Mouse (Mus musculus) midbrain, embryonic 14.5 days (tissue): ENCODE data around the gene Gm8947. TPM values are rescaled to one million over a fixed set of nuclear protein-coding genes. Genes with fewer than 3 reads are reported as not detected.
A peak's percentile ranks its signal among the peaks of the same experiment; 100 is the strongest.

Experiments
- ATAC-seq: fragments of 200-750 bp; cut with Nextera tagmentation; 2 replicates; pipeline ENCODE4 v1.8.0; 2017; ENCODE audit warnings: moderate number of reproducible peaks, moderate library complexity; ENCODE audit not compliant: low FRiP score, low TSS enrichment
- DNase-seq: peaks from one replicate; pipeline ENCODE4 v3.0.0-alpha.2; 2015
- H3K27ac ChIP-seq: fragments of 300-500 bp; sonication (generic); replicated peaks from 2 replicates; pipeline ENCODE4 v1.5.1; 2014; ENCODE audit warnings: mild to moderate bottlenecking, low read depth, low read length, moderate library complexity
- H3K27me3 ChIP-seq: fragments of 300-500 bp; sonication (generic); 2 replicates; pipeline ENCODE4 v1.6.1; 2014; ENCODE audit warnings: low read length, control low read depth, mixed read lengths; ENCODE audit not compliant: control insufficient read depth, insufficient read depth
- H3K36me3 ChIP-seq: fragments of 300-500 bp; sonication (generic); 2 replicates; pipeline ENCODE4 v1.6.1; 2014; ENCODE audit warnings: low read length, control low read depth; ENCODE audit not compliant: control insufficient read depth, insufficient read depth
- H3K4me1 ChIP-seq: fragments of 300-500 bp; sonication (generic); 2 replicates; pipeline ENCODE4 v1.6.1; 2014; ENCODE audit warnings: mild to moderate bottlenecking, antibody characterized with exemption, low read length, control low read depth; ENCODE audit not compliant: control insufficient read depth, insufficient read depth
- H3K4me2 ChIP-seq: fragments of 300-500 bp; sonication (generic); 2 replicates; pipeline ENCODE4 v1.6.1; 2014; ENCODE audit warnings: mild to moderate bottlenecking, low read length, moderate library complexity
- H3K4me3 ChIP-seq: fragments of 300-500 bp; sonication (generic); replicated peaks from 2 replicates; pipeline ENCODE4 v1.5.1; 2014; ENCODE audit warnings: low read depth, low read length
- H3K9ac ChIP-seq: fragments of 300-500 bp; sonication (generic); replicated peaks from 2 replicates; pipeline ENCODE4 v1.6.1; 2014; ENCODE audit warnings: mild to moderate bottlenecking, low read length, moderate library complexity
- H3K9me3 ChIP-seq: fragments of 300-500 bp; sonication (generic); 2 replicates; pipeline ENCODE4 v1.6.1; 2016; ENCODE audit warnings: low read length, control low read depth, mixed read lengths; ENCODE audit not compliant: control insufficient read depth
- WGBS: fragments of 180-500 bp; shearing (Covaris S2); extraction: QIAGEN DNeasy Blood & Tissue Kit; methylation state at CpG from one replicate; pipeline ENCODE4 v1.1.7; 2014; 5-methylcytosine and 5-hydroxymethylcytosine counted together
- polyA plus RNA-seq: library from polyadenylated mRNA; unstranded; fragments of >200 nt; fragmentation: Nextera tagmentation; extraction: Ambion mirVana; gene quantifications from 2 replicates; pipeline ENCODE4 v1.2.1, GENCODE M21; 2014

Gm8947 gene
- polyA plus RNA-seq, 1 experiment from 2014 or later = not detected

DNA sequence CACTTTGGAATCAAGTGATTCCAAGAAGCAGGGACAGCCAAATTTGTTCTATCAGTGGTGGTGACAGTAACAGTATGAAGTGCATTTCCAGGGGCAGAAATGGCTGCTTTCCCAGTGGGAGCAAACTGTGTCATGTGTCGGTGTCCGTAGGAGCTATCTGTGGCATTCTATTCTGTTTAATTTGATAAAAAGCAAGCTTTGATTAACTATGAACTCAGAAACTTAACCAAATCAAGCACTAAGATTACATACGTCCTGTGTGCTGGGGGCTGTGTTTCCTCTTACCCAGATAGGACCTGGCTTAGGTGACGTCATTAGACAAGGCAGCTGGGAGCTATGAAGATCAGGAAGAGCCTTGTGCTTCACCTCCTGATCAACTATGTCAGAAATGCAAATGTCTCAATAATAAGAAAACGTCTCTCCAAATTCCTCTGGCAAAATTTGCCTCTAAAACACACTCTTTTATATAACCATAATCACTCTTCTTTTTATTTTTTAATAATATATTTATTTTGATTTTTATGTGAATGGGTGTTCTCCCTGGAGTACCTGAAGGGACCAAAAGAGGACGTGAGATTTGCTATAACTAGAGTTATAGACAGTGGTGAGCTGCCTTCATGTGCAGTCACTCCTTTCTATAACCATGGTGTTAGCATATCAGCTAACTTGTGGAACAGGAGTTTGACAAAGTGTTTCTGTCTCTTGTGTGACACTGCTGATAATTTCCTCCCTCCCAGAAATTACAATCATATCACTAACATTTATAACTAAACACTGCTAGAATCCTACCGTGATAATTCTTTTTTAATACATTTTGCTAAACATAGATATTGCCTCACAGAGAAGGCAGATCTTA is 35.2 kb upstream of the Gm8947 start:
- DNase-seq (no peak), ATAC-seq (no peak)
- Histone ChIP-seq H3K27me3 (no peaks in the 10 kb centered on the region), H3K4me1 (peaks cover 6% of the 10 kb centered on the region; the same call in 1 of the 2 replicates), H3K36me3 (no peaks in the 10 kb centered on the region), H3K9ac (no peak overlapping the region), H3K27ac (no peak overlapping the region), H3K4me3 (no peak overlapping the region), H3K4me2 (no peak overlapping the region), H3K9me3 (no peaks in the 10 kb centered on the region)
- WGBS = 82% methylated on average over 7 of the region's 7 CpGs

DNA sequence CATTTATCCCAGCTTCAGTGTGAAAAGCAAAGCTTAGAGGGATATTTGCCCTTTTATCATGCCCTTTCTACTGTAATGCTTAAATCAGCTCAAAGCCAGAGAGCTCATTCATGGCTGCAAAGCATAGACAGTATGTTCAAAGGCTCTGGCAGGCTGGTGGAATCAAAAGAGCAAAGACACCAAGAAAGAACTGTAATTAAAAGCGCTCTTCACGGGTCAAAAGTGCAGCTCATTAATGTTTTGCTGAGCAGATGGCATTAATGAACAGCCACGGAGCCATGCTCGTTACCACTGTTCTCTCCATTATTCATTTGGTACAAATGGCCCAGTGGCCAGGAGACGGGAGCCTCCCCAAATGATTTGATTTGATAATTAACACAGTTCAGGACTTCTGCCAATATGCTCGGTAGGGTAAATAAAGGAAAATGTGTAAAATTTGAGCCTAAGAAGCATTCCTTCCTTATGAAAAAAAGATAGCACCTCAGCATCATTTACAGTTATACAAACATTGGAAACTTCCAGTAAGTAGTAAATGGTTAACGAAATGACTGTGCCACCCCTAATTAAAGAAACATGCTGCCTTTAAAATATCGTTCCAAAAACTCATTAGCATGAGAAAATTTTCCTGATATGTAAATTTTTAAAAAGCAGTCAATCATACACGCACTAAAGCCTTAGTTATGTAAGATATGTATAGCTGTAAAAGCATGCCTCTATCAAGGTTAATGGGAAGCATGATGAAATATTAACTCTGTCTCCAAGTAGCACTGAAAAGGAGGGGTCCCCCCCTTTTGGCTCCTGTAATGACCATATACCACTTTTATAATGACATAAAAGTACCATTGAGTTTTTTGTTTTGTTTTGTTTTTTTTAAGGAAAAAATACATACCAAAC is 34.0 kb upstream of the Gm8947 start:
- Histone ChIP-seq H3K9ac (no peak overlapping the region), H3K4me1 (peaks cover 6% of the 10 kb centered on the region; the same call in 1 of the 2 replicates), H3K27me3 (no peaks in the 10 kb centered on the region), H3K9me3 (no peaks in the 10 kb centered on the region), H3K36me3 (no peaks in the 10 kb centered on the region), H3K27ac (0 out of 2 replicates have a peak overlapping the region, but pooled peaks have one; percentile 20), H3K4me2 (no peak overlapping the region), H3K4me3 (no peak overlapping the region)
- WGBS = 41% methylated on average over 9 of the region's 9 CpGs
- peak; percentile 67; the same call in 1 of the 2 replicates for ATAC-seq
- DNase-seq = peak; percentile 70

DNA sequence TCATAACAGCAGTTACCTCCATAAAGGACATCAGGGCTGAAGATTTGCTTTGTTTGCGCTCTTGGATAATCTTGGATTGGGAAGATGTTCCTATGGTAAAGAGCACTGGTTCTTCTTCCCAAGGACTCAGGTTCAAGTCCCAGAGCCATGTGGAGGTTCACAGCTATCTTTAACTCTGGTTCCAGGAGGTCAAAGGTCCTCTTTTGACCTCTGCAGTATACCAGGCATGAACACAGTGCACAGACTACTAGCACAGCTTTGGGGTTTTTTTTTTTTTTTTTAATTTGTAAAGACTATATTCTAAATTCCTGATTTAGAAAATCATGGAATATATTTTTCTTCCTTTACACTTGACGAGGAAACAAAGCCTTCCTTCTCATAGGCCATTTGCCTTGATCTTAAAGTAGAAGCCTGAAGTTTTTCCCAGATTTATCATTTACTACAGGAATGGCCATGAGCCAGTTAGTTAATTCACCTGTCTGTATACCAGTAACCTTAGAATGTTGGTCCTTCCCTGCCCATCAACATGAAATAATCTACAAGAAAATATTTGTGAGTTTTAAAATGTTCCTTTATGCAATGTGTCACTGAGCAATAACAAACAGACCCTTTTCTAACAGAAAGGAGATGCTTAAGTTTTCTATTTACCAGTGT is 33.2 kb upstream of the Gm8947 start:
- Histone ChIP-seq H3K9me3 (no peaks in the 10 kb centered on the region), H3K36me3 (no peaks in the 10 kb centered on the region), H3K27ac (no peak overlapping the region), H3K9ac (no peak overlapping the region), H3K4me3 (no peak overlapping the region), H3K4me2 (no peak overlapping the region), H3K27me3 (no peaks in the 10 kb centered on the region), H3K4me1 (peaks cover 6% of the 10 kb centered on the region; the same call in 1 of the 2 replicates)
- whole genome bisulfite sequencing = 95% methylated on average over 2 of the region's 2 CpGs
- ATAC-seq (no peak), DNase-seq (no peak)

DNA sequence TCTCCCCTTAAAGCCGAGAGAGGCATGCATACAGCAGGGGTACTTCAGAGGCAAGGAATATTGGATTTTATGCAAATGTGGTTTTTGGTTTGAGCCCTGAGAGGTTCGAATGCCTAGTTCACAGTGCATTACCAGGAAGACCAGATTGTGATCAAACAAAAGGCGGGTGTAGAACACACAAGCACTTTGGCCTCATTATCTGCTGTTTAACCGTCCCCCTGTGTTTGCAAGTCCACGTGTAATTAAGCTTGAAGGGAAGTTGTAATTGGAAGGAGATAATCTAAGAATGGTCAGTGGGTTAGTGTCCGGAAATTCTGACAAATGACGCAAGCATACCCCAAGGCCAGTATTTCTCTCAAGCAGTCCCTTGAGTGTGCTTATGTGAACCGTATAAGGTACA is 26.1 kb upstream of the Gm8947 start:
- 31% methylated on average over 8 of the region's 8 CpGs for WGBS
- Histone ChIP-seq H3K4me2 (no peak overlapping the region), H3K9me3 (no peaks in the 10 kb centered on the region), H3K4me3 (no peak overlapping the region), H3K4me1 (peaks cover 18% of the 10 kb centered on the region), H3K9ac (no peak overlapping the region), H3K27me3 (no peaks in the 10 kb centered on the region), H3K36me3 (no peaks in the 10 kb centered on the region), H3K27ac (no peak overlapping the region)
- ATAC-seq = no peak
- no peak for DNase-seq

- Histone ChIP-seq H3K9me3 (no peaks in the 10 kb centered on the region), H3K36me3 (no peaks in the 10 kb centered on the region), H3K4me1 (peaks cover 18% of the 10 kb centered on the region), H3K27ac (peak overlapping the region; percentile 27; the same call in 1 of the 2 replicates), H3K4me2 (peak overlapping the region; percentile 13; the same call in 1 of the 2 replicates), H3K4me3 (no peak overlapping the region), H3K9ac (no peak overlapping the region), H3K27me3 (no peaks in the 10 kb centered on the region)
- ATAC-seq (peak; percentile 69), DNase-seq (peak; percentile 71)
- 14% methylated on average over 12 of the region's 12 CpGs for WGBS
Measured at GRCm38 (mm10) chr1:151167297-151168047, 24.7 kb upstream of the Gm8947 start.

- no peaks in the 10 kb centered on the region for H3K36me3 ChIP-seq
- WGBS = 78% methylated on average over 3 of the region's 3 CpGs
- H3K9ac ChIP-seq = no peak overlapping the region
- no peak; the same call in 1 of the 2 replicates for ATAC-seq
- peaks cover 18% of the 10 kb centered on the region for H3K4me1 ChIP-seq
- H3K9me3 ChIP-seq = no peaks in the 10 kb centered on the region
- H3K4me2 ChIP-seq = no peak overlapping the region
- H3K4me3 ChIP-seq = no peak overlapping the region
- no peak overlapping the region for H3K27ac ChIP-seq
- no peaks in the 10 kb centered on the region for H3K27me3 ChIP-seq
- no peak for DNase-seq
Measured at GRCm38 (mm10) chr1:151168637-151169036, 23.5 kb upstream of the Gm8947 start.

GRCm38 (mm10) chr1:151171572-151172461 is 20.4 kb upstream of the Gm8947 start:
- WGBS = 82% methylated on average over 2 of the region's 2 CpGs
- H3K27ac ChIP-seq = no peak overlapping the region
- no peak overlapping the region for H3K9ac ChIP-seq
- H3K9me3 ChIP-seq = no peaks in the 10 kb centered on the region
- H3K27me3 ChIP-seq = no peaks in the 10 kb centered on the region
- H3K4me1 ChIP-seq = peaks cover 14% of the 10 kb centered on the region
- no peak overlapping the region for H3K4me3 ChIP-seq
- no peak overlapping the region for H3K4me2 ChIP-seq
- ATAC-seq (no peak), DNase-seq (no peak)
- H3K36me3 ChIP-seq = no peaks in the 10 kb centered on the region
